ENCODE assay signal across 15 mouse cellular contexts in genomic region chr12:86059341-86059740, GRCm38 (mm10). TPM values are rescaled to one million over a fixed set of nuclear protein-coding genes. Genes with fewer than 3 reads are reported as not detected.
DNase-seq lines count a peak whose midpoint lies in the region.
"Had no signal": no experiment of that assay in that cellular context is flagged by ENCODE, and none has a peak within 500 bp of the region (broad histone marks: within the 10 kb centered on the region; RNA-seq: fewer than 3 reads in every experiment).

No protein-coding gene starts in this region.

- intact Hi-C loops in heart, postnatal 10 days (cut with DNase I): no loop called here
- intact Hi-C loops in heart, postnatal 36 days (cut with DNase I): no loop called here

- DNase-seq in adrenal gland, postnatal 14 days: peak; percentile 42
- no peak for DNase-seq in adrenal gland, adult 18-20 months (ENCODE audit: low spot score in 2 of 2)
- peak; percentile 30 to 32 for DNase-seq in heart, postnatal 10 days
- no peak for DNase-seq in heart, postnatal 36 days
- DNase-seq in lung, postnatal 25 days (ENCODE audit: low spot score): peak; percentile 30
- no peak for DNase-seq in lung, postnatal 4 days
- peak; percentile 86 for DNase-seq in adipocyte (ENCODE audit: low spot score)
- DNase-seq: cerebellum, adult 11 months; cerebellum, adult 9-10 months; cerebellum, postnatal 36 days; forebrain, postnatal 0 days; gastrocnemius, postnatal 36 days; heart, adult 11 months; kidney, adult 11 months had no signal

RNA-seq across cellular contexts. Expression of gene Tgfb3, which starts 19.5 kb away (rescaled TPM):
- total RNA-seq in adrenal gland, postnatal 14 days (2021): 11.3 and 13.2 TPM in 2 replicates
- total RNA-seq in adrenal gland, adult 18-20 months (2021): 10 to 100 TPM in 1 of 2 experiments, 1 to 10 TPM in 1; 8.7 to 13.7 TPM
- 10 to 100 TPM; 19.8 to 20.7 TPM for total RNA-seq in heart, postnatal 10 days (2021)
- total RNA-seq in heart, postnatal 36 days (2021): 10 to 100 TPM; 14.4 to 15.2 TPM

RNA-seq across cellular contexts. Expression of gene Ift43, which starts 23.0 kb away (rescaled TPM):
- total RNA-seq in adrenal gland, postnatal 14 days (2021): 23.3 and 25.3 TPM in 2 replicates
- 10 to 100 TPM; 22.6 to 26.2 TPM for total RNA-seq in adrenal gland, adult 18-20 months (2021)
- total RNA-seq in heart, postnatal 10 days (2021): 10 to 100 TPM; 30.2 to 34.0 TPM
- total RNA-seq in heart, postnatal 36 days (2021): 10 to 100 TPM; 25.4 to 26.0 TPM
- total RNA-seq: hematopoietic stem cell, adult 5-6 weeks had no signal

Comparison
In these comparisons a context has a peak if more than half of its experiments do, and no peak if none do; other contexts are left out.
1. DNase-seq: peak in adrenal gland, postnatal 14 days (single experiment), heart, postnatal 10 days (2 of 2), lung, postnatal 25 days (single experiment) and adipocyte (single experiment); none in adrenal gland, adult 18-20 months (0 of 2), heart, postnatal 36 days (0 of 2) and lung, postnatal 4 days (0 of 2).